Mouse (Mus musculus) lung, embryonic 16.5 days (tissue): ENCODE results near the gene Zfp653. TPM values are rescaled to one million over a fixed set of nuclear protein-coding genes. Genes with fewer than 3 reads are reported as not detected.

Experiments
- ATAC-seq: fragments of 200-750 bp; cut with Nextera tagmentation; 2 replicates; pipeline ENCODE4 v1.8.0; 2017; ENCODE audit warnings: low read depth, mild to moderate bottlenecking, moderate library complexity
- H3K27ac ChIP-seq: fragments of 300-500 bp; sonication (generic); 2 replicates; pipeline ENCODE4 v1.5.1; 2014; ENCODE audit warnings: mild to moderate bottlenecking, control low read depth, low read length
- H3K27me3 ChIP-seq: fragments of 300-500 bp; sonication (generic); 2 replicates; pipeline ENCODE4 v1.6.1; 2014; ENCODE audit warnings: low read depth, low read length, mixed read lengths; ENCODE audit not compliant: control insufficient read depth, insufficient read depth
- H3K36me3 ChIP-seq: fragments of 300-500 bp; sonication (generic); 2 replicates; pipeline ENCODE4 v1.6.1; 2014; ENCODE audit warnings: low read length; ENCODE audit not compliant: control insufficient read depth, insufficient read depth
- H3K4me1 ChIP-seq: fragments of 300-500 bp; sonication (generic); replicated peaks from 2 replicates; pipeline ENCODE4 v1.6.1; 2014; ENCODE audit warnings: low read length, mixed read lengths; ENCODE audit not compliant: control insufficient read depth, insufficient read depth
- H3K4me2 ChIP-seq: fragments of 300-500 bp; sonication (generic); 2 replicates; pipeline ENCODE4 v1.6.1; 2014; ENCODE audit warnings: low read depth, low read length, control low read depth
- H3K4me3 ChIP-seq: fragments of 300-500 bp; sonication (generic); 2 replicates; pipeline ENCODE4 v1.5.1; 2014; ENCODE audit warnings: mild to moderate bottlenecking, low read length, control low read depth
- H3K9ac ChIP-seq: fragments of 300-500 bp; sonication (generic); 2 replicates; pipeline ENCODE4 v1.6.1; 2014; ENCODE audit warnings: low read length, control low read depth
- H3K9me3 ChIP-seq: fragments of 300-500 bp; sonication (generic); 2 replicates; pipeline ENCODE4 v1.6.1; 2016; ENCODE audit warnings: low read length; ENCODE audit not compliant: control insufficient read depth
- WGBS: fragments of 180-500 bp; shearing (Covaris S2); extraction: QIAGEN DNeasy Blood & Tissue Kit; methylation state at CpG from one replicate; pipeline ENCODE4 v1.1.7; 2014; 5-methylcytosine and 5-hydroxymethylcytosine counted together
- polyA plus RNA-seq: library from polyadenylated mRNA; unstranded; fragments of >200 nt; fragmentation: Nextera tagmentation; extraction: Ambion mirVana; gene quantifications from 2 replicates; pipeline ENCODE4 v1.2.1, GENCODE M21; 2015

Gene Zfp653
- polyA plus RNA-seq, 1 experiment from 2014 or later = 12.8 TPM

DNA sequence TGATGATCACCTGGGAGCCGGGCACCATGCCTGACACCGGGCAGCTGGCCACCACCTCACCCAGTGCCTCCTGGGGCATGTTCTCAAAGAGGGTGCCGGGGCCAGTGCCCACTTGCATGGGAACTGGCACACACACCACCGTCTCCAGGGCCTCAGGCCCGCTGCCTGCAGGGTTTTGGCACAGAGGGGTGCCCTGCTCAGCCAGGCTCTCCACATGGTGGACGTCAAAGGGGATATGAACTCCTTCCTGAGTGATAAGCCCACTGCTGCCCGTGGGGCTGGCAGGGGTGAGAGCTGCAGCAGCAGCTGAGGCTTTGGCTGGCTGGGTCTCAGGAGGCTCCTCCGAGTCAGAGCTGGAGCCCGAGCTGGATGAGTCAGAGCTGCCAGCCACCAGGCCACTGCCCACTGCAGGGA lies 13.2 kb downstream of the Zfp653 start:
- WGBS = 82% methylated on average over 9 of the region's 9 CpGs
- Histone ChIP-seq H3K9me3 (no peaks in the 10 kb centered on the region), H3K36me3 (peaks cover 24% of the 10 kb centered on the region), H3K4me2 (no peak overlapping the region), H3K4me3 (no peak overlapping the region), H3K27ac (no peak overlapping the region), H3K27me3 (peaks cover 15% of the 10 kb centered on the region), H3K9ac (no peak overlapping the region), H3K4me1 (peaks cover 3% of the 10 kb centered on the region; the same call in 1 of the 2 replicates)
- ATAC-seq = no peak

DNA sequence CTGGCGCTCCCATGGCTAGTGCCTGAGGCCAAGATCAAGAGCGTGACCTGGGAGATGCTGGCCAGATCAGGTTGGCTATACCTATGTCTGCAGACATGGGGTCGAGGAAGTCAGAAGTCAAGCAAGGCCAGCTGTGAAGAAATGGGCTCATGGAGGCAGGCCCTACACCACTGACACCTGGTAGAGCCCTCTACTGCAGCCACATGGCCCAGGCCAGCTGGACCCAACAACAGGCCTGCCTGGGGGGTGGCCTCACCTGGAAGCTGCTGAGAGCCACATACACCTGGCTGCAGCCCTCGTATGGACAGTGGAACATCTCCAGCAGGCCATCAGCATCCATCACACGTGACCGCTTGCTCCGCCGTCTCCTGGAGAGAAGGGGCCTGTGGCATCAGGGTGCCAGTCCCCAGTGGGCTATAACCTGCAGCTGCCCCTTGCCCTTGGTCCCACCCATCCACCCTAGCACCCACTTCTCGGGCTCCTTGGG lies 14.1 kb downstream of the Zfp653 start:
- no peak for ATAC-seq
- peaks cover 20% of the 10 kb centered on the region for H3K36me3 ChIP-seq
- no peak overlapping the region for H3K27ac ChIP-seq

DNA sequence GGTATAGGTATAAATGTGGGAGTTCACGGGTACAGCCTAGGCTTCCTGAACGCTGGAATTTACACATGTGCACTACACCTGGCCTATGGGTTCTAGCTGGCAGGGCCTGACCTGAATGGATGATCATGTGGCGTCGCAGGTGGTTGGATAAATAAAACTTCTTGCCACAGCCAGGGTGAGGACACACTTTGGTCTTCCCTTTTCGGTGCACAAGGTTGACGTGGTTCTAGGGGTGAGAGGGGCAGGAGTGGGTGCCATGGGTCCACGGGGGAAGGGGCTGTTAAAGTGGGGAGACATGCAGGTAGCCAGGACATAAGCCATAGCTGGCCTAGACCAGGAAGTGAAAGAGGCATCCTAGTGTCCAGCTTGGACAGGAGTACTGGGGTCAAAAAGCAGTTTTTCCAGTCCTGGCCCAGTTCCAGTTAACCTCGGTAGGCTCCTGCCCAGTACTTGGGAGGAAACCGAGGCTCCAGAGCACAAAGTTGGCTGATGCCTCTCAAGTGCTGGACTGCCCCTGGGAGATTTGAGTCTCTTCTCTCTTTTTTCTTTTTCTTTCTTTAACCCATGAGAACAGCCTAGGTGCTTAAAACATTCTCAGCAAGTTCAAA lies 14.8 kb downstream of the Zfp653 start:
- H3K36me3 ChIP-seq = peaks cover 20% of the 10 kb centered on the region
- no peak overlapping the region for H3K4me3 ChIP-seq
- ATAC-seq = no peak
- H3K4me2 ChIP-seq = no peak overlapping the region
- WGBS = 65% methylated on average over 9 of the region's 9 CpGs
- no peaks in the 10 kb centered on the region for H3K9me3 ChIP-seq
- H3K4me1 ChIP-seq = peaks cover 9% of the 10 kb centered on the region; the same call in 1 of the 2 replicates
- H3K27me3 ChIP-seq = peaks cover 31% of the 10 kb centered on the region
- no peak overlapping the region for H3K9ac ChIP-seq
- no peak overlapping the region for H3K27ac ChIP-seq

More for the DNA sequence above, 14.1 kb downstream of the Zfp653 start:
- H3K9ac ChIP-seq = no peak overlapping the region
- WGBS = 91% methylated on average over 7 of the region's 9 CpGs
- H3K4me2 ChIP-seq = no peak overlapping the region
- H3K27me3 ChIP-seq = peaks cover 24% of the 10 kb centered on the region
- H3K4me1 ChIP-seq = peaks cover 3% of the 10 kb centered on the region; the same call in 1 of the 2 replicates
- H3K4me3 ChIP-seq = no peak overlapping the region
- H3K9me3 ChIP-seq = no peaks in the 10 kb centered on the region

DNA sequence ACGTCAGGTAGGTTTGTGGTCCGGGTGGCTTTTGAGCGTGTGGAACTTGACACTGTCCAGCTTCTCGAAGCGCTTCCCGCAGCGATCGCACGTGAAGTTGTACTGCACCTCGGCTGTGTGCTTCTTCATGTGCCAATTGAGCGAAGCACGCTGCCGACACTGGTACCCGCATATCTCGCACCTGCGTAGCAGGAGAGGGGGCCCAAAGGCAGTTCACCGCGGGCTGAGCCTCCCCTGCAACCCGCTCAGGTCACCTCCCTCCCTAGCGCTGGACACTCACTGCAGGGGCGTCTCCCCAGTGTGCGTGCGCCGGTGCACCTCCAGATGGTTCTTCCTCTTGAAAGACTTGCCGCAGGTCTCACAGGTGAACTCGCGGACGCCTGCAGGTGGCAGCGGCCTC lies 15.5 kb downstream of the Zfp653 start:
- no peak overlapping the region for H3K9ac ChIP-seq
- H3K9me3 ChIP-seq = no peaks in the 10 kb centered on the region
- H3K27ac ChIP-seq = no peak overlapping the region
- peaks cover 14% of the 10 kb centered on the region; the same call in 1 of the 2 replicates for H3K4me1 ChIP-seq
- 25% methylated on average over 29 of the region's 29 CpGs for WGBS
- peaks cover 38% of the 10 kb centered on the region for H3K27me3 ChIP-seq
- no peak overlapping the region for H3K4me2 ChIP-seq
- no peak for ATAC-seq
- H3K4me3 ChIP-seq = no peak overlapping the region
- H3K36me3 ChIP-seq = peaks cover 20% of the 10 kb centered on the region

DNA sequence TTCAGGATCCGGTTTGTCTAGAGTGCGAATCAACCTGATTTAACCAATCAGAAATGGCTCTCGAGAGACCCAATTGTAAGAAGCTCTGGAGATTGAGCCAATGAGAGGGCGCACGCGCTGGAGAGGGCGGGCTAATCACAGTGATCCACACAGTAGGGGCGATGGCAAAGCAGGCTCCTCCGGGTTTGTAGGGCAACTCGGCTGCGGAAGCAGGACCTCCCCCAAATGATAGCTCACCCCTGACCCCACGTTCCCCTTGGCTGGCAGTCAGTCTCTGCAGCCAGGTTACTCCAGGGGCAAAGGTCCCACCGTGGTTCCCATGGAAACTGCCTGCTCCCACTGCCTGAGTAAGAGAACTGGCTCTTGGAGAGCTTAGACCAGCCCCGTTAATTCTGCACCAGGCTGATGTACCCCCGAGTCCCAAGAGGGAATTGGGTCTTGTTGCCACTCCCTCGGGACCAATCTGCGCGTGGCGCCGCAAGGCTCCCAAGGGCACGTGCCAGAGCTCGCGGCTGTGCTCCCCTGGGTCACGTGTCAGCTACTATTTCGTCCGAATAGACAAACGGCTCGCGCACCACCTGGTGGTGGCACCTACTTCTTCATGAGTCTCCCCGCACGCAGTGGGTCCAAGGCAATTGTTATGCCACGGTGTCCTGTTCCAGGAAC lies 16.6 kb downstream of the Zfp653 start:
- H3K4me3 ChIP-seq = no peak overlapping the region
- H3K36me3 ChIP-seq = peaks cover 16% of the 10 kb centered on the region
- no peak overlapping the region for H3K9ac ChIP-seq
- H3K27me3 ChIP-seq = peaks cover 49% of the 10 kb centered on the region
- no peak overlapping the region for H3K27ac ChIP-seq
- 0 out of 2 replicates have a peak overlapping the region, but pooled peaks have one; percentile 9 for H3K4me2 ChIP-seq
- ATAC-seq = peak; percentile 27; the same call in 1 of the 2 replicates
- 3% methylated on average over 32 of the region's 32 CpGs for WGBS
- peaks cover 18% of the 10 kb centered on the region; the same call in 1 of the 2 replicates for H3K4me1 ChIP-seq
- H3K9me3 ChIP-seq = no peaks in the 10 kb centered on the region

DNA sequence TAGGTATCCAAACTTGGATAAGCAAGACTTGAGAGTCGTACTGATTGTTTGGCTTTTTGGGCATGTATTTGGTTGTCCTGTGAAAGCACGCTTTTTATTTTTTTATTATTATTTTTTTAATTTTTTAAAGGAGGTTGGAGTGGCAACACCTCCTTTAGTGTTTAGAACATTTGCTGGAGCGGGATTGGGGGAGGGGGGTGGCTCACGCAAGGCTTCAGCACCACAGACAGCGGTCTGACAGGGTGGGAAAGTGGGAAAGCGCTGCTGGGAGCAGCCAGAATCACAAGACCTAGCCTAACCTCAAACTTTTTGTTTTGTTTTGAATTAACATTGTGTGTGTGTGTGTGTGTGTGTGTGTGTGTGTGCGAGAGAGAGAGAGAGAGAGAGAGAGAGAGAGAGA lies 17.5 kb downstream of the Zfp653 start:
- ATAC-seq = no peak
- Histone ChIP-seq H3K4me3 (no peak overlapping the region), H3K9me3 (no peaks in the 10 kb centered on the region), H3K27ac (no peak overlapping the region), H3K27me3 (peaks cover 55% of the 10 kb centered on the region), H3K9ac (no peak overlapping the region), H3K4me1 (peaks cover 18% of the 10 kb centered on the region; the same call in 1 of the 2 replicates), H3K4me2 (no peak overlapping the region), H3K36me3 (peaks cover 12% of the 10 kb centered on the region)
- 22% methylated on average over 7 of the region's 7 CpGs for WGBS

DNA sequence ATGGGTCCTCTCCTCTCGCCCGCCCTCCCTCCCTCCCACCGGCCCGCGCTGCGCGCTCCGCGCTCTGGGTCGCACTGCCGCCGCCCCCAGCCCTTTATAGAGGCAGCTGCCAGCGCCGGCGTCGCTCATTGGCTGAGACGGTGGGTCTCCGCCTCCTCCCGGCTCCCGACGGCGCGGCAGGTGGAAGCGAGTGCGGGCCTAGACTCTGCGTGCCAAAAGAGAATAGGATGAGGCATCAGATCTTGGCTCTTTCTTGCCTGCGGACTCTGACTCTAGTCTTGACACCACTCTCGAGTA lies 19.3 kb downstream of the Zfp653 start, which contains the start of gene Elavl3:
TSS of gene Elavl3 (minus strand) at position 66 of the 297 bp plus-strand sequence.
- H3K9ac ChIP-seq = no peak within 1 kb of the TSS
- no peak for ATAC-seq

DNA sequence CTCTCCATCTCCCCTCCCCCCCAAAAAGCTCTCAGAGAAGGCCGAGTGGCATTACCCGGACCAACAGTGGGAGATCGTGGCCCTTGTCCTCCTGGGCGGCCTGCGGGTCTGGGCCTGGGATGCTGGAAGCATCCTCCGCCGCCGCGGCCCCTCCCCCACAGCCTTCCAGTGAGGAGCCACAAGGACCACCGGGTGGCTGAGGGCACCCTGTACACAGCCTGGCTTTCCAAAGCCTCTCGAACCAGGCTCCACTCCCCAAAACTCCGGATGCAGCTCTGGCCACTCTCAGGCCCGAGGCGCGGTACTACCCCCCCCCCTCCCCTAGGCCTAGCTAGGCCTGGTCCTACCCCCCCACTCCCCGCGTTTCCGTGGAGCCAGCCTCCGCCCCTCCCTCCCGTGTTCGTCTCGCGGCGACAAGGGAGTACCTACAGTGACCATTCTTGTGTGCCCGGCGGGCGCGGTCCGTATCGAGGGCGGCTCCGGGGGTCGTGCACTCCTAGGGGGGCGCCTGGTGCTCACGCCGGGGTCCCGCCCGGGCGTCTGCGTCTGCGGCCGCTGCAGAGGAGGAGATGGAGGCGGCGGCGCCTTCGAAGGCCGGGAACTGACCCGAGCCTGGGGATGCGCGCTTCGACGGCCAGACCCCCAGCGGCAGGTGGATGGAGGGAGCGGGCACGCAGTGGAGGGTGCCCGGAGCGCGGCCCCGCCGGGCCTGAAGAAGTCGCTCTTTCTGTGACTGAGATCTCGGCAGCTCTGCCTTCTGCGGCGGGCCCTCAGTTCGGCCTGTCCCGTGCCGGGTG lies 19.8 kb downstream of the Zfp653 start:
- H3K9me3 ChIP-seq = no peaks in the 10 kb centered on the region
- H3K27ac ChIP-seq = no peak overlapping the region
- peaks cover 18% of the 10 kb centered on the region; the same call in 1 of the 2 replicates for H3K4me1 ChIP-seq
- peaks cover 55% of the 10 kb centered on the region for H3K27me3 ChIP-seq
- peak overlapping the region; percentile 53 for H3K4me2 ChIP-seq
- 3% methylated on average over 40 of the region's 67 CpGs for WGBS
- H3K4me3 ChIP-seq = peak overlapping the region; percentile 37
- H3K36me3 ChIP-seq = no peaks in the 10 kb centered on the region
- H3K9ac ChIP-seq = no peak overlapping the region
- no peak for ATAC-seq

More for the DNA sequence above, 19.3 kb downstream of the Zfp653 start, which contains the start of gene Elavl3:
- peak within 1 kb of the TSS; percentile 37 for H3K4me3 ChIP-seq
- no peaks in the 10 kb centered on the region for H3K9me3 ChIP-seq
- H3K27ac ChIP-seq = no peak within 1 kb of the TSS
- WGBS = 1% methylated on average over 24 of the region's 28 CpGs
- H3K4me2 ChIP-seq = peak within 1 kb of the TSS; percentile 53
- peaks cover 55% of the 10 kb centered on the region for H3K27me3 ChIP-seq
- peaks cover 18% of the 10 kb centered on the region; the same call in 1 of the 2 replicates for H3K4me1 ChIP-seq
- H3K36me3 ChIP-seq = no peaks in the 10 kb centered on the region; the same call in 1 of the 2 replicates
